In genomic region chr7:77446052-77446367, GRCm38 (mm10) we compare ENCODE assay signal across 28 mouse cellular contexts.
DNase-seq lines count a peak whose midpoint lies in the region; ATAC-seq and TF ChIP-seq lines count a peak whose summit lies in the region.
"Had no signal": no experiment of that assay in that cellular context is flagged by ENCODE, and none has a peak within 500 bp of the region (broad histone marks: within the 10 kb centered on the region; RNA-seq: fewer than 3 reads in every experiment).

No protein-coding gene starts in this region.

- peak overlapping the region; percentile 18; the same call in 1 of the 2 replicates for H3K27ac ChIP-seq in forebrain, embryonic 11.5 days (ENCODE audit: low read depth, low read length)
- H3K27ac ChIP-seq in forebrain, embryonic 15.5 days (replicated peaks) = no peak overlapping the region
- H3K27ac ChIP-seq in midbrain, embryonic 16.5 days (ENCODE audit: low read length) = peak overlapping the region; percentile 47
- H3K27ac ChIP-seq in midbrain, postnatal 0 days (ENCODE audit: low read depth, low read length) = no peak overlapping the region
- 0 out of 2 replicates have a peak overlapping the region, but pooled peaks have one; percentile 23 for H3K27ac ChIP-seq in hindbrain, embryonic 10.5 days
- H3K27ac ChIP-seq in hindbrain, embryonic 15.5 days (replicated peaks) = no peak overlapping the region
- H3K27ac ChIP-seq: embryonic facial prominence, embryonic 13.5 days; kidney, embryonic 15.5 days; layer of hippocampus, adult 2 months; limb, embryonic 13.5 days; midbrain, embryonic 12.5 days; neural tube, embryonic 12.5 days; stomach, postnatal 0 days had no signal

- no peaks in the 10 kb centered on the region for H3K4me1 ChIP-seq in forebrain, embryonic 11.5 days (replicated peaks; ENCODE audit: control insufficient read depth, insufficient read depth, low read length)
- H3K4me1 ChIP-seq in forebrain, embryonic 15.5 days = no peaks in the 10 kb centered on the region; the same call in 1 of the 2 replicates
- peaks cover 8% of the 10 kb centered on the region; the same call in 1 of the 2 replicates for H3K4me1 ChIP-seq in midbrain, embryonic 16.5 days (ENCODE audit: control insufficient read depth, insufficient read depth, low read length)
- H3K4me1 ChIP-seq in midbrain, postnatal 0 days (ENCODE audit: insufficient read depth, low read length) = no peaks in the 10 kb centered on the region
- H3K4me1 ChIP-seq in hindbrain, embryonic 10.5 days (replicated peaks) = peaks cover 11% of the 10 kb centered on the region
- H3K4me1 ChIP-seq in hindbrain, embryonic 15.5 days (replicated peaks) = peaks cover 11% of the 10 kb centered on the region
- H3K4me1 ChIP-seq: kidney, embryonic 15.5 days; limb, embryonic 13.5 days had no signal

- no peak overlapping the region for H3K4me2 ChIP-seq in forebrain, embryonic 11.5 days (ENCODE audit: low read depth, low read length, severe bottlenecking)
- H3K4me2 ChIP-seq in forebrain, embryonic 15.5 days (replicated peaks) = no peak overlapping the region
- no peak overlapping the region for H3K4me2 ChIP-seq in midbrain, embryonic 16.5 days (ENCODE audit: low read length)
- no peak overlapping the region for H3K4me2 ChIP-seq in midbrain, postnatal 0 days (ENCODE audit: low read depth, low read length, poor library complexity, severe bottlenecking)
- H3K4me2 ChIP-seq in hindbrain, embryonic 15.5 days = 0 out of 2 replicates have a peak overlapping the region, but pooled peaks have one; percentile 40
- H3K4me2 ChIP-seq: embryonic facial prominence, embryonic 13.5 days; heart, embryonic 11.5 days; kidney, embryonic 15.5 days; limb, embryonic 13.5 days; liver, embryonic 11.5 days; neural tube, embryonic 12.5 days had no signal

- no peak overlapping the region for H3K4me3 ChIP-seq in forebrain, embryonic 11.5 days (ENCODE audit: low read depth, low read length)
- H3K4me3 ChIP-seq in forebrain, embryonic 15.5 days = no peak overlapping the region
- H3K4me3 ChIP-seq in midbrain, embryonic 16.5 days (ENCODE audit: low read depth, low read length) = no peak overlapping the region
- no peak overlapping the region for H3K4me3 ChIP-seq in midbrain, postnatal 0 days (ENCODE audit: low read depth, low read length)
- H3K4me3 ChIP-seq in hindbrain, embryonic 10.5 days = no peak overlapping the region
- no peak overlapping the region for H3K4me3 ChIP-seq in hindbrain, embryonic 15.5 days
- H3K4me3 ChIP-seq: embryonic facial prominence, embryonic 13.5 days; kidney, embryonic 15.5 days; layer of hippocampus, adult 2 months; limb, embryonic 13.5 days; midbrain, embryonic 12.5 days; myocyte; neural tube, embryonic 12.5 days had no signal

- no peaks in the 10 kb centered on the region for H3K27me3 ChIP-seq in forebrain, embryonic 11.5 days (ENCODE audit: control insufficient read depth, insufficient read depth, low read length)
- H3K27me3 ChIP-seq in forebrain, embryonic 15.5 days = no peaks in the 10 kb centered on the region
- no peaks in the 10 kb centered on the region for H3K27me3 ChIP-seq in midbrain, embryonic 16.5 days (ENCODE audit: control insufficient read depth, insufficient read depth, low read depth, low read length)
- H3K27me3 ChIP-seq in midbrain, postnatal 0 days (ENCODE audit: insufficient read depth, low read length) = no peaks in the 10 kb centered on the region
- H3K27me3 ChIP-seq in hindbrain, embryonic 10.5 days (ENCODE audit: insufficient read depth, poor library complexity, severe bottlenecking) = no peaks in the 10 kb centered on the region
- no peaks in the 10 kb centered on the region for H3K27me3 ChIP-seq in hindbrain, embryonic 15.5 days
- H3K27me3 ChIP-seq: embryonic facial prominence, embryonic 13.5 days; kidney, embryonic 15.5 days; limb, embryonic 13.5 days; midbrain, embryonic 12.5 days; neural tube, embryonic 12.5 days had no signal

- no peaks in the 10 kb centered on the region for H3K9me3 ChIP-seq in forebrain, embryonic 11.5 days (ENCODE audit: control insufficient read depth, low read length)
- no peaks in the 10 kb centered on the region for H3K9me3 ChIP-seq in forebrain, embryonic 15.5 days
- H3K9me3 ChIP-seq in midbrain, embryonic 16.5 days (replicated peaks; ENCODE audit: control insufficient read depth, low read length, poor library complexity, severe bottlenecking) = no peaks in the 10 kb centered on the region
- no peaks in the 10 kb centered on the region for H3K9me3 ChIP-seq in midbrain, postnatal 0 days (ENCODE audit: low read length)
- H3K9me3 ChIP-seq in hindbrain, embryonic 10.5 days = no peaks in the 10 kb centered on the region
- no peaks in the 10 kb centered on the region for H3K9me3 ChIP-seq in hindbrain, embryonic 15.5 days
- H3K9me3 ChIP-seq: embryonic facial prominence, embryonic 13.5 days; kidney, embryonic 15.5 days; limb, embryonic 13.5 days; midbrain, embryonic 12.5 days; neural tube, embryonic 12.5 days had no signal

- WGBS in forebrain, embryonic 11.5 days = 46% methylated on average over 2 of the region's 2 CpGs
- WGBS in forebrain, embryonic 15.5 days = 41% methylated on average over 2 of the region's 2 CpGs
- 15% methylated on average over 2 of the region's 2 CpGs for WGBS in midbrain, embryonic 16.5 days
- 30% methylated on average over 2 of the region's 2 CpGs for WGBS in midbrain, postnatal 0 days
- WGBS in hindbrain, embryonic 10.5 days = 32% methylated on average over 2 of the region's 2 CpGs
- 10% methylated on average over 2 of the region's 2 CpGs for WGBS in hindbrain, embryonic 15.5 days

- no peaks in the 10 kb centered on the region for H3K36me3 ChIP-seq in forebrain, embryonic 11.5 days (ENCODE audit: control insufficient read depth, insufficient read depth, low read length)
- no peaks in the 10 kb centered on the region for H3K36me3 ChIP-seq in forebrain, embryonic 15.5 days
- H3K36me3 ChIP-seq in midbrain, embryonic 16.5 days (ENCODE audit: control insufficient read depth, insufficient read depth, low read length) = no peaks in the 10 kb centered on the region
- H3K36me3 ChIP-seq in midbrain, postnatal 0 days (ENCODE audit: insufficient read depth, low read length) = no peaks in the 10 kb centered on the region
- H3K36me3 ChIP-seq in hindbrain, embryonic 10.5 days = no peaks in the 10 kb centered on the region
- H3K36me3 ChIP-seq in hindbrain, embryonic 15.5 days = no peaks in the 10 kb centered on the region
- H3K36me3 ChIP-seq: embryonic facial prominence, embryonic 13.5 days; G1E; kidney, embryonic 15.5 days; limb, embryonic 13.5 days; midbrain, embryonic 12.5 days; neural tube, embryonic 12.5 days had no signal

- DNase-seq in forebrain, embryonic 11.5 days (ENCODE audit: low spot score) = no peak
- no peak for DNase-seq in midbrain, postnatal 0 days (ENCODE audit: low spot score)
- DNase-seq in hindbrain, embryonic 10.5 days (ENCODE audit: low spot score) = no peak
- no peak for DNase-seq in urinary bladder, postnatal 25 days (ENCODE audit: low spot score)
- no peak for DNase-seq in kidney, postnatal 10 days
- DNase-seq: adrenal gland, postnatal 14 days; cerebellum, adult 18-20 months; gastrocnemius, postnatal 14 days; heart, postnatal 4 days; kidney, adult 18-20 months; kidney, postnatal 36 days; lung, postnatal 36 days; thymus, adult 18-20 months; thymus, postnatal 25 days had no signal

- no peak for TF ChIP-seq CTCF in midbrain, postnatal 0 days (IDR thresholded peaks at IDR 0.05)

- ATAC-seq in forebrain, embryonic 11.5 days (replicated peaks; ENCODE audit: low FRiP score) = no peak
- no peak for ATAC-seq in forebrain, embryonic 15.5 days (replicated peaks)
- ATAC-seq in midbrain, embryonic 16.5 days = no peak
- ATAC-seq in midbrain, postnatal 0 days (ENCODE audit: low FRiP score) = no peak
- ATAC-seq in hindbrain, embryonic 15.5 days (ENCODE audit: low FRiP score, low read depth) = peak; percentile 48; the same call in 1 of the 2 replicates

- no peak overlapping the region for H3K9ac ChIP-seq in forebrain, embryonic 11.5 days (ENCODE audit: low read length)
- H3K9ac ChIP-seq in forebrain, embryonic 15.5 days (replicated peaks) = no peak overlapping the region
- no peak overlapping the region for H3K9ac ChIP-seq in midbrain, embryonic 16.5 days (ENCODE audit: low read depth, low read length)
- H3K9ac ChIP-seq in midbrain, postnatal 0 days (replicated peaks; ENCODE audit: low read length, poor library complexity, severe bottlenecking) = no peak overlapping the region
- H3K9ac ChIP-seq in hindbrain, embryonic 15.5 days = no peak overlapping the region
- H3K9ac ChIP-seq: embryonic facial prominence, embryonic 13.5 days; kidney, embryonic 15.5 days; limb, embryonic 13.5 days; midbrain, embryonic 12.5 days; neural tube, embryonic 12.5 days had no signal

Comparison
In these comparisons a context has a peak if more than half of its experiments do, and no peak if none do; other contexts are left out.
1. H3K27ac ChIP-seq: peak in forebrain, embryonic 11.5 days (single experiment), midbrain, embryonic 16.5 days (single experiment) and hindbrain, embryonic 10.5 days (single experiment); none in forebrain, embryonic 15.5 days (single experiment), midbrain, postnatal 0 days (single experiment) and hindbrain, embryonic 15.5 days (single experiment).